Mouse (Mus musculus) neural tube, embryonic 14.5 days (tissue): ENCODE data around the gene Vps50. TPM values are rescaled to one million over a fixed set of nuclear protein-coding genes. Genes with fewer than 3 reads are reported as not detected.
"Not testable (repeated sequence)": the region's sequence is repeated elsewhere in the genome, so short reads cannot be mapped to it uniquely, and the experiment has no call there.

Experiments
- ATAC-seq: fragments of 200-750 bp; cut with Nextera tagmentation; 2 replicates; pipeline ENCODE4 v1.8.0; 2017; ENCODE audit warnings: low read depth, mild to moderate bottlenecking, moderate TSS enrichment, moderate library complexity
- H3K27ac ChIP-seq: fragments of 300-500 bp; sonication (generic); 2 replicates; pipeline ENCODE4 v1.5.1; 2014; ENCODE audit warnings: low read depth, mild to moderate bottlenecking, control low read depth, low read length, moderate library complexity, mixed read lengths
- H3K27me3 ChIP-seq: fragments of 300-500 bp; sonication (generic); 2 replicates; pipeline ENCODE4 v1.6.1; 2014; ENCODE audit warnings: low read length; ENCODE audit not compliant: control insufficient read depth, insufficient read depth
- H3K36me3 ChIP-seq: fragments of 300-500 bp; sonication (generic); 2 replicates; pipeline ENCODE4 v1.6.1; 2014; ENCODE audit warnings: low read length, mixed read lengths; ENCODE audit not compliant: control insufficient read depth, insufficient read depth
- H3K4me1 ChIP-seq: fragments of 300-500 bp; sonication (generic); 2 replicates; pipeline ENCODE4 v1.6.1; 2014; ENCODE audit warnings: low read length; ENCODE audit not compliant: control insufficient read depth, insufficient read depth
- H3K4me2 ChIP-seq: fragments of 300-500 bp; sonication (generic); 2 replicates; pipeline ENCODE4 v1.6.1; 2014; ENCODE audit warnings: mild to moderate bottlenecking, low read depth, low read length, control low read depth
- H3K4me3 ChIP-seq: fragments of 300-500 bp; sonication (generic); 2 replicates; pipeline ENCODE4 v1.5.1; 2014; ENCODE audit warnings: low read depth, low read length, control low read depth, mixed read lengths
- H3K9ac ChIP-seq: fragments of 300-500 bp; sonication (generic); replicated peaks from 2 replicates; pipeline ENCODE4 v1.6.1; 2014; ENCODE audit warnings: low read depth, mild to moderate bottlenecking, control low read depth, low read length, mixed read lengths
- H3K9me3 ChIP-seq: fragments of 300-500 bp; sonication (generic); 2 replicates; pipeline ENCODE4 v1.6.1; 2016; ENCODE audit warnings: low read length; ENCODE audit not compliant: control insufficient read depth
- WGBS: fragments of 180-500 bp; shearing (Covaris S2); extraction: QIAGEN DNeasy Blood & Tissue Kit; methylation state at CpG from one replicate; pipeline ENCODE4 v1.1.7; 2014; 5-methylcytosine and 5-hydroxymethylcytosine counted together
- polyA plus RNA-seq: library from polyadenylated mRNA; unstranded; fragments of >200 nt; fragmentation: Nextera tagmentation; extraction: Ambion mirVana; gene quantifications from 2 replicates; pipeline ENCODE4 v1.2.1, GENCODE M21; 2014

Vps50 gene
- polyA plus RNA-seq, 1 experiment from 2014 or later: 56.6 TPM

DNA sequence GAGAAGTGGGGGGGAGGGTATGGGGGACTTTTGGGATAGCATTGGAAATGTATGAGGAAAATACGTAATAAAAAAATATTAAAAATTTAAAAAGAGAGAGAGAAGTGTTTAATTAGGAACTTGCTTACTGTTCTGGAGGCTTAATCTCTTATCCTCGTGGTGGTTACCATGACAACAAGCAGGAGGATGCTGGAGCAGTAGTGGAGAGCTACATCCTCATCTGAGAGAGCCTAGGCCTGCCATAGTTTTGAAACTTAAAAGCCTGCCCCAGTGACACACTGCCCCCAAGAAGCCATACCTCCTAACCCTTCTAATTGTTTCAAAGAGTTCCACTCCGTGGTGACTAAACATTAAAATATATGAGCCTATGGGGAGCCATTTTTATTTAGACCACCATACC, 50.8 kb downstream of the Vps50 start:
- no peaks in the 10 kb centered on the region for H3K27me3 ChIP-seq
- no peak overlapping the region for H3K4me2 ChIP-seq
- no peaks in the 10 kb centered on the region for H3K9me3 ChIP-seq
- ATAC-seq: no peak
- H3K27ac ChIP-seq: no peak overlapping the region
- no peak overlapping the region for H3K9ac ChIP-seq
- no peak overlapping the region for H3K4me3 ChIP-seq
- H3K4me1 ChIP-seq: no peaks in the 10 kb centered on the region
- no peaks in the 10 kb centered on the region for H3K36me3 ChIP-seq
- 71% methylated on average over 3 of the region's 3 CpGs for WGBS

DNA sequence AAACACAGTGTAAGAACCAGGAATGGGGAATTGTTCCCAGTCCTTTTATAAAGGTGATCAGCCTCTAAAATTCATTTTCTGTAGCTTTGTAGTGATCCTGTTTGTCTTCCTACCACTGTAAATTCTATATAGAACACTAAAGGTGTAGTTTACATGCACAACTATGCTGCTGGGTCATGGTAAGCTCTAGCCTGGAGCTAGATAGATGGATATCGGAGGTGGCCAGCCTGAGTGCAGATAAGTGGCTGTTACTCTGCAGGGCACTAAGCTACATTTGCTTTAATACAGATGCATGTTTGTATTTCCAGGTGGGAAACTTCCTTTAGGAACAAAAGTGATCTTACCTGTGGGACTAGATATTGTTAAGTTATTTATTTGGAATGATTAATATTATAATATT, 51.8 kb downstream of the Vps50 start:
- H3K9me3 ChIP-seq: no peaks in the 10 kb centered on the region
- no peaks in the 10 kb centered on the region for H3K27me3 ChIP-seq
- 94% methylated on average over 1 of the region's 1 CpGs for WGBS
- no peak for ATAC-seq
- no peaks in the 10 kb centered on the region for H3K36me3 ChIP-seq
- H3K4me3 ChIP-seq: no peak overlapping the region
- no peak overlapping the region for H3K4me2 ChIP-seq
- H3K9ac ChIP-seq: no peak overlapping the region
- no peaks in the 10 kb centered on the region for H3K4me1 ChIP-seq
- no peak overlapping the region for H3K27ac ChIP-seq

GRCm38 (mm10) chr6:3552681-3553080, 54.5 kb downstream of the Vps50 start:
- not testable (repeated sequence) for ATAC-seq, H3K4me3 ChIP-seq, H3K27me3 ChIP-seq, H3K9me3 ChIP-seq, H3K36me3 ChIP-seq, H3K9ac ChIP-seq, H3K4me1 ChIP-seq, H3K4me2 ChIP-seq, H3K27ac ChIP-seq
- 90% methylated on average over 9 of the region's 9 CpGs for WGBS

GRCm38 (mm10) chr6:3557177-3557576, 59.0 kb downstream of the Vps50 start:
- ATAC-seq: no peak
- H3K9me3 ChIP-seq: no peaks in the 10 kb centered on the region
- no peaks in the 10 kb centered on the region for H3K27me3 ChIP-seq
- WGBS: 89% methylated on average over 4 of the region's 4 CpGs
- H3K36me3 ChIP-seq: no peaks in the 10 kb centered on the region
- H3K27ac ChIP-seq: no peak overlapping the region
- H3K4me3 ChIP-seq: no peak overlapping the region
- no peak overlapping the region for H3K9ac ChIP-seq
- no peaks in the 10 kb centered on the region for H3K4me1 ChIP-seq
- H3K4me2 ChIP-seq: no peak overlapping the region

GRCm38 (mm10) chr6:3560009-3560408, 61.8 kb downstream of the Vps50 start:
- ATAC-seq: peak; percentile 51; the same call in 1 of the 2 replicates

DNA sequence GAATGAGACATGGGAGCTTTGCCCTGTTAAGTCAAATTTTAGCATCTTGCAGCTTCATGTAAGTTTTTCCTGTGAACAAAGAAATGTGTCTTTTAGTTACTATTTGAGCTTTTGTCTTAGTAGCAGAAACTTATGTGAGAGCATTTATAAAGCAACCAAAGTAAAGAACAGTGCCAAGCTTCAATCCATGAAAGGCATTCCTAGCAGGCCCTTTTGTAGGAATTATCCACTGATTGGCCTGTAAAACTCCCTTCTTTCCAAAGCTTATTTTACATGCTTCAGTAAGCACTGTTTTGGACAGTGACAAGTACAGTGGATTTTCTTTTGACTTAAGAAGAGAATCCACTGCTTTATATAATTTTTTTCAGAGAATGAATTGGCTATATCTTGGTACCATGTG, 64.1 kb downstream of the Vps50 start:
- no peak for ATAC-seq
- Histone ChIP-seq H3K9me3 (no peaks in the 10 kb centered on the region), H3K9ac (no peak overlapping the region), H3K4me2 (no peak overlapping the region), H3K36me3 (peaks cover 3% of the 10 kb centered on the region; the same call in 1 of the 2 replicates), H3K27me3 (no peaks in the 10 kb centered on the region), H3K4me1 (no peaks in the 10 kb centered on the region), H3K27ac (no peak overlapping the region), H3K4me3 (no peak overlapping the region)

More at GRCm38 (mm10) chr6:3560009-3560408, 61.8 kb downstream of the Vps50 start:
- Histone ChIP-seq H3K4me1 (no peaks in the 10 kb centered on the region), H3K4me2 (no peak overlapping the region), H3K9me3 (no peaks in the 10 kb centered on the region), H3K4me3 (no peak overlapping the region), H3K36me3 (no peaks in the 10 kb centered on the region), H3K27me3 (no peaks in the 10 kb centered on the region), H3K27ac (no peak overlapping the region), H3K9ac (no peak overlapping the region)
- WGBS: 69% methylated on average over 5 of the region's 5 CpGs

DNA sequence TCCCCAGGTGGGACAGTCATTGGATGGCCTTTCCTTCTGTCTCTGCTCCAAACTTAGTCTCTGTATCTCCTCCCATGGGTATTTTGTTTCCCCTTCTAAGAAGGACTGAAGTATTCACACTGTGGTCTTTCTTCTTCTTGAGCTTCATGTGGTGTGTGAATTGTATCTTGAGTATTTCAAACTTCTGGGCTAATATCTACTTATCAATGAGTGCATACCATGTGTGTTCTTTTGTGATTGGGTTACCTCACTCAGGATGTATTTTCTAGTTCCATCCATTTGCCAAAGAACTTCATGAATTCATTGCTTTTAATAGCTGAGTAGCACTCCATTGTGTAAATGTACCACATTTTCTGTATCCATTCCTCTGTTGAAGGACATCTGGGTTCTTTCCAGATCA, 65.9 kb downstream of the Vps50 start:
- H3K36me3 ChIP-seq, H3K27ac ChIP-seq, H3K4me1 ChIP-seq, H3K4me3 ChIP-seq, H3K27me3 ChIP-seq, H3K4me2 ChIP-seq, ATAC-seq, H3K9me3 ChIP-seq, H3K9ac ChIP-seq: not testable (repeated sequence)

DNA sequence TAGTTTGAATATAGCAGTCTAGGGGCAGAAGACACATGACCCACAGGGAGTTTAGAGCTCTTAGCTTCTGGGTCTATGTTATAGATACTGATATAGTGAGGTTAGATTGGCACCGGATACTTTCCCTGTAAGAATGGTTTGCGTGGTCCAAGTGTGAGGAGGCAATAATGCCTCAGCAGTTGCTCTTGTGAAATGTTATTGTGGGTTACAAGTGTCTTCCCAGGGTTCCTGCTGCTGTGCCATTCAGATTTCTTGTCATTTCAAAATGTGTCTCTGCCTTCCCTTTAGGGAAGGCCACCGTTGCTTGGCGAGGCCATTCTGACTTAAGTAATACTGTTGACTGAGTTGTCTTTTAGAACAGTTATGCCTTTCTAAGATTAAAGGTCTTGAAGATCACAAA, 66.8 kb downstream of the Vps50 start:
- peaks cover 3% of the 10 kb centered on the region; the same call in 1 of the 2 replicates for H3K36me3 ChIP-seq
- H3K27me3 ChIP-seq: no peaks in the 10 kb centered on the region
- ATAC-seq: no peak
- 92% methylated on average over 4 of the region's 4 CpGs for WGBS
- no peaks in the 10 kb centered on the region for H3K4me1 ChIP-seq
- H3K27ac ChIP-seq: no peak overlapping the region
- no peak overlapping the region for H3K9ac ChIP-seq
- no peaks in the 10 kb centered on the region for H3K9me3 ChIP-seq
- H3K4me2 ChIP-seq: no peak overlapping the region
- no peak overlapping the region for H3K4me3 ChIP-seq

GRCm38 (mm10) chr6:3565667-3566066, 67.5 kb downstream of the Vps50 start:
- H3K9me3 ChIP-seq: no peaks in the 10 kb centered on the region

More at GRCm38 (mm10) chr6:3565667-3566066, 67.5 kb downstream of the Vps50 start:
- no peak overlapping the region for H3K9ac ChIP-seq
- WGBS: 90% methylated on average over 1 of the region's 1 CpGs
- H3K27me3 ChIP-seq: no peaks in the 10 kb centered on the region
- no peak overlapping the region for H3K27ac ChIP-seq
- H3K4me2 ChIP-seq: no peak overlapping the region
- no peak for ATAC-seq
- no peak overlapping the region for H3K4me3 ChIP-seq
- no peaks in the 10 kb centered on the region for H3K4me1 ChIP-seq
- peaks cover 3% of the 10 kb centered on the region; the same call in 1 of the 2 replicates for H3K36me3 ChIP-seq
